Mouse (Mus musculus): ENCODE results near the gene Hsp90ab1. TPM values are rescaled to one million over a fixed set of nuclear protein-coding genes. Genes with fewer than 3 reads are reported as not detected.

Hsp90ab1 gene
- polyA plus RNA-seq (2012; rRNA removed), result 980 and 997 TPM in 2 replicates

DNA sequence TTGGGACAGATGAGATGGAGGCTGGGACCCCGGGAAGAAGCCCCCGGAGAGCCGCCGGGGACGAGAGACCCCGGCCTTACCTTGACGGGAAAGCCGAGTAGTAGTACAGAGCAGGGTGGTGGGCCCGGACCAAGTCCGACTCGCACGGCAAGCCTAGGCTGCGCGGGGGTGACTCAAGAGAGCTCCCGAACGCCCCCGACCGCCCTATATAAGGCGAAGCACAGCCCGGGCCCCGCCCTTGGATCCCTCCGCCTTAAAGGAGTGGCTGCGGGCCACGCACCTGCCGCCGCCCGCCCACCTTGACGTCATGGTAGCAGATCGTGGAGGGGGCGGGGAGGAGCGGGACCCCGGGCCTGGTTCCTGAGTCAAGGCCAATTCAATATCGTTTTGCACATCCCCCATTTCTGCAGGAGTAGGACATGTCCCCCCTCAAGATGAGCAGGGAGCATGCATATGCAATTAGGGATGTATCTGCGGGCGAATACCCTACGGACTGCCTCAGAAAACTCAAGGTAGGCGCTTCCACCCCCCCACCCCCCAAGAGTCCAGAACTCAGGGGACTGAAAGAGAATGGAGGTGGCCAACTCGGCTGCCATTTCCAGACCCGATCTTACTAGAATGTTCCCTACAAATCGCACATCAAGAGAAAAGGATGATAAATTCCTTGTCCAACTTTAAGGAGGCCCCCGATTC lies at the start of gene Hsp90ab1:
Gene Hsp90ab1 (minus strand): TSS at position 185 of the 693 bp plus-strand sequence.
- TF ChIP-seq POLR2A (IDR thresholded peaks at IDR 0.05; ENCODE audit: extremely low read depth, insufficient read depth, low read length), result peak; percentile 95
- TF ChIP-seq CTCF (IDR thresholded peaks at IDR 0.05; ENCODE audit: extremely low read depth, insufficient read depth, low read length), result no peak
- Histone ChIP-seq H3K27ac (ENCODE audit: insufficient read depth, low read length) (peak within 1 kb of the TSS; percentile 99), H3K4me1 (ENCODE audit: control insufficient read depth, insufficient read depth, low read length) (peaks cover 4% of the 10 kb centered on the region; the same call in 1 of the 2 replicates), H3K4me3 (ENCODE audit: insufficient read depth, low read length) (peak within 1 kb of the TSS; percentile 48)

- Histone ChIP-seq H3K4me1 (ENCODE audit: control insufficient read depth, insufficient read depth, low read length) (no peaks in the 10 kb centered on the region), H3K27ac (ENCODE audit: insufficient read depth, low read length) (0 out of 2 replicates have a peak overlapping the region, but pooled peaks have one; percentile 42), H3K4me3 (ENCODE audit: insufficient read depth, low read length) (no peak overlapping the region)
- no peak for TF ChIP-seq CTCF (IDR thresholded peaks at IDR 0.05; ENCODE audit: extremely low read depth, insufficient read depth, low read length)
- no peak for TF ChIP-seq POLR2A (IDR thresholded peaks at IDR 0.05; ENCODE audit: extremely low read depth, insufficient read depth, low read length)
These were observed 46.5 kb upstream of the Hsp90ab1 start for GRCm38 (mm10) chr17:45619386-45620256.

DNA sequence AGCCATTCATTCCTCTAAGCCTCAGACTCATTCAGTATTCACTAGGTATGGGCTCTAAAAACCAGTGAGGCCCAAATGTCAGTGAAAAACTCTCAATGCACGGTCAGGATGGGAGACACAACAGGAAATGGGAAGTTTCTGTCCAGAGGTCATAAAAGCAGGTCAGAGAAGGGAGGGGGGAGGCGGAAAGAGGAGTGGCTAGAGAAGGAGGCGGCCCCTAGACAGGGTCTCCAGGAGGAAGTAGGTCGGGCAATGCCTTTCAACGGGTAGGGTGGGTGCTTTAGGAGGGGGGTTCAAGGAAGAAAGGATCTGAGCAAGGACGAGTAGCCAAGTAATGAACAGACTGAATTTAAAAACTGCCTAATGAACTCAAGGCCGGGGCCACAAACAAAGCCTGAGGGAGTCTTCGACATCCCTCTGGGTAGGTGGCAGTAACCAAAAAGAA lies 45.9 kb upstream of the Hsp90ab1 start:
- Histone ChIP-seq H3K27ac (ENCODE audit: insufficient read depth, low read length) (0 out of 2 replicates have a peak overlapping the region, but pooled peaks have one; percentile 42), H3K4me3 (ENCODE audit: insufficient read depth, low read length) (no peak overlapping the region), H3K4me1 (ENCODE audit: control insufficient read depth, insufficient read depth, low read length) (no peaks in the 10 kb centered on the region)
- no peak for TF ChIP-seq CTCF (IDR thresholded peaks at IDR 0.05; ENCODE audit: extremely low read depth, insufficient read depth, low read length)
- no peak for TF ChIP-seq POLR2A (IDR thresholded peaks at IDR 0.05; ENCODE audit: extremely low read depth, insufficient read depth, low read length)

GRCm38 (mm10) chr17:45617655-45618054 lies 44.6 kb upstream of the Hsp90ab1 start:
- Histone ChIP-seq H3K4me1 (ENCODE audit: control insufficient read depth, insufficient read depth, low read length) (no peaks in the 10 kb centered on the region), H3K4me3 (ENCODE audit: insufficient read depth, low read length) (no peak overlapping the region), H3K27ac (ENCODE audit: insufficient read depth, low read length) (no peak overlapping the region)
- TF ChIP-seq CTCF (IDR thresholded peaks at IDR 0.05; ENCODE audit: extremely low read depth, insufficient read depth, low read length) (no peak), POLR2A (IDR thresholded peaks at IDR 0.05; ENCODE audit: extremely low read depth, insufficient read depth, low read length) (no peak)

DNA sequence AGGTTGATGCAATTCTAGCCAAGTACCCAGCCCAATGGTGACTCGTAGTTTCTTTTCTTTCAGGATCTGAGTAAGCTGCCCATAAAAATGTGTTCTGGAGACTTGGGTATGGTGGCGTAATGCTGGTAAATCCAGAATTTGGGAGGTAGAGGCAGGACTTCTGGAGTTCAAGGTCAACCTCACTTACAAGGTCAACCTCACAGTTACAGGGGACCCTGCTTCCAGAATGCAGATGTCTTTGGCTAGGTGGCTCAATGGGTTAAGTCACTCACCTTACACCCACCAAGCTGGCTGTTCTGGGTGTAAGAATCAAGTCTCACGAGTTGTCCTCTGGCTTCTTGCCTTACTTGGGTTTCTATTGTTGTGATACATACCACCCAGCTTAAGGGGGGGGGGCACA lies 43.6 kb upstream of the Hsp90ab1 start:
- Histone ChIP-seq H3K27ac (ENCODE audit: insufficient read depth, low read length) (no peak overlapping the region), H3K4me3 (ENCODE audit: insufficient read depth, low read length) (no peak overlapping the region), H3K4me1 (ENCODE audit: control insufficient read depth, insufficient read depth, low read length) (no peaks in the 10 kb centered on the region)
- no peak for TF ChIP-seq CTCF (IDR thresholded peaks at IDR 0.05; ENCODE audit: extremely low read depth, insufficient read depth, low read length)

DNA sequence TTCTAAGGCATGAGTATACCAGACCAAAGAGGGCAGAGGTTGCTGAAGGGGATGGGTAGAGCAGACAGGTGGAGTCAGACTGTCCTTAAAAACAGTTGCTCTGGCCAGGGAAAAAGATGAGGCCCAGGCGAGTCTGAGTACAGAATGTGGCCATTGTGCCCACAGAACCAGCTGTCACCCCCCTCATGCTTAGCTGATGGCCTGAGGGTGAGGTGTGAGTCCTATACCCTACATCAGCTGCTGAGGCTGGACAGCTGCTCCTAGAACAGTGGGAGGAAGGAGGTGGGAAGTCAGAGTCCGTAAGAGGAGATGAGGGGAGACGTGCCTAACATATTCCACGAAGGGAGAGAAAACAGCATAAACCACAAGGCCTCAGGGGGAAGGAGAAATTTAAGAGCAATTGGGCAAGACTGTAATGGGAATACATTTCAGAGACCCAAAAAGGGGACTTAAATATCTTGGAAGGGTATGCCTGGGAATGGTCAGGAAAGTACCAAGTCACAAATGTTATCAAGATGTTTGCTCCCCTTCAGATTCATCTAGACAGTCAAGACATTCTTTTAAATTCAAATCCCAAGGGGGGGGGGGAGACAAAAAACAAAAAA lies 43.1 kb upstream of the Hsp90ab1 start:
- Histone ChIP-seq H3K4me3 (ENCODE audit: insufficient read depth, low read length) (no peak overlapping the region), H3K4me1 (ENCODE audit: control insufficient read depth, insufficient read depth, low read length) (no peaks in the 10 kb centered on the region), H3K27ac (ENCODE audit: insufficient read depth, low read length) (no peak overlapping the region)
- TF ChIP-seq POLR2A (IDR thresholded peaks at IDR 0.05; ENCODE audit: extremely low read depth, insufficient read depth, low read length) (no peak), CTCF (IDR thresholded peaks at IDR 0.05; ENCODE audit: extremely low read depth, insufficient read depth, low read length) (no peak)

DNA sequence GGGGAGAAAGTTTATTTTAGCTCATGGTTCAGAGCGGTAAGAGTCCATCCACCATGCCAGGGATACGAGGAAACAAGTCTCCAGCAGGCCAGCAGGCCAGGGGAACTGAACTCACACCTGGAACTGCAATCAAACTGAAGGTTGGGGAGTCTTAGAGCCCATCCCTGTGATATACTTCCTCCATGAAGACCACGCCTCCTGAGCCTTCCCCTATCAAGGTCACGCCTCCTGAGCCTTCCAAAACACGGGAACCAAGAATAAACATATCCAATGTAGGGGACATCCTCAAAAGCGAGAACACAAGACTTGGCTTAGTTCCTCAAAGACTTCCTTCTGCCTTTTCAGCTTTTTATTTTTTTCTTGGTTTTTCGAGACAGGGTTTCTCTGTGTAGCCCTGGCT lies 39.9 kb upstream of the Hsp90ab1 start:
- Histone ChIP-seq H3K4me3 (ENCODE audit: insufficient read depth, low read length) (no peak overlapping the region), H3K4me1 (ENCODE audit: control insufficient read depth, insufficient read depth, low read length) (peaks cover 2% of the 10 kb centered on the region; the same call in 1 of the 2 replicates), H3K27ac (ENCODE audit: insufficient read depth, low read length) (no peak overlapping the region)
- TF ChIP-seq CTCF (IDR thresholded peaks at IDR 0.05; ENCODE audit: extremely low read depth, insufficient read depth, low read length) (no peak), POLR2A (IDR thresholded peaks at IDR 0.05; ENCODE audit: extremely low read depth, insufficient read depth, low read length) (no peak)

- no peak for TF ChIP-seq POLR2A (IDR thresholded peaks at IDR 0.05; ENCODE audit: extremely low read depth, insufficient read depth, low read length)
- TF ChIP-seq CTCF (IDR thresholded peaks at IDR 0.05; ENCODE audit: extremely low read depth, insufficient read depth, low read length), result no peak
- H3K4me1 ChIP-seq (ENCODE audit: control insufficient read depth, insufficient read depth, low read length), result peaks cover 2% of the 10 kb centered on the region; the same call in 1 of the 2 replicates
These were observed 38.9 kb upstream of the Hsp90ab1 start for GRCm38 (mm10) chr17:45612008-45612407.

GRCm38 (mm10) chr17:45610144-45610866 lies 37.2 kb upstream of the Hsp90ab1 start:
- peaks cover 2% of the 10 kb centered on the region; the same call in 1 of the 2 replicates for H3K4me1 ChIP-seq (ENCODE audit: control insufficient read depth, insufficient read depth, low read length)
- TF ChIP-seq CTCF (IDR thresholded peaks at IDR 0.05; ENCODE audit: extremely low read depth, insufficient read depth, low read length), result no peak
- no peak for TF ChIP-seq POLR2A (IDR thresholded peaks at IDR 0.05; ENCODE audit: extremely low read depth, insufficient read depth, low read length)
- no peak overlapping the region for H3K4me3 ChIP-seq (ENCODE audit: insufficient read depth, low read length)

More at GRCm38 (mm10) chr17:45612008-45612407, 38.9 kb upstream of the Hsp90ab1 start:
- no peak overlapping the region for H3K4me3 ChIP-seq (ENCODE audit: insufficient read depth, low read length)
- no peak overlapping the region for H3K27ac ChIP-seq (ENCODE audit: insufficient read depth, low read length)

More at GRCm38 (mm10) chr17:45610144-45610866, 37.2 kb upstream of the Hsp90ab1 start:
- H3K27ac ChIP-seq (ENCODE audit: insufficient read depth, low read length), result no peak overlapping the region

Data from cortical plate, adult 2 months (tissue).